Mouse (Mus musculus): Measurements from ENCODE around the gene Gpsm3. TPM values are rescaled to one million over a fixed set of nuclear protein-coding genes. Genes with fewer than 3 reads are reported as not detected.

Gpsm3 gene
- polyA plus RNA-seq, 1 experiment from 2014 or later = 7.8 TPM

GRCm38 (mm10) chr17:34597566-34598095 is 8.0 kb downstream of the Gpsm3 start, which contains the start of gene Ager:
TSS of gene Ager (plus strand) at chr17:34597862.
- no peaks in the 10 kb centered on the region for H3K9me3 ChIP-seq (ENCODE audit: control insufficient read depth, low read length)
- TF ChIP-seq EP300 (optimal IDR thresholded peaks at IDR 0.05) = no peak
- no peak for TF ChIP-seq CTCF (IDR thresholded peaks at IDR 0.05; ENCODE audit: low read depth)
- no peak for ATAC-seq (ENCODE audit: low FRiP score, low TSS enrichment)
- H3K4me2 ChIP-seq (replicated peaks; ENCODE audit: low read depth) = no peak within 1 kb of the TSS; the same call in 1 of the 2 replicates
- 5% methylated on average over 5 of the region's 6 CpGs for WGBS
- no peak within 1 kb of the TSS for H3K4me3 ChIP-seq (ENCODE audit: low read depth, low read length)
- DNase-seq (ENCODE audit: low spot score) = no peak
- peaks cover 15% of the 10 kb centered on the region for H3K36me3 ChIP-seq (ENCODE audit: control insufficient read depth, insufficient read depth, low read length)
- no peak within 1 kb of the TSS; the same call in 1 of the 2 replicates for H3K27ac ChIP-seq (replicated peaks)
- H3K9ac ChIP-seq (ENCODE audit: low read length) = peak within 1 kb of the TSS; percentile 31; the same call in 1 of the 2 replicates
- no peaks in the 10 kb centered on the region; the same call in 1 of the 2 replicates for H3K4me1 ChIP-seq (replicated peaks; ENCODE audit: control insufficient read depth, insufficient read depth)
- H3K27me3 ChIP-seq (ENCODE audit: control insufficient read depth, insufficient read depth, low read length) = no peaks in the 10 kb centered on the region

DNA sequence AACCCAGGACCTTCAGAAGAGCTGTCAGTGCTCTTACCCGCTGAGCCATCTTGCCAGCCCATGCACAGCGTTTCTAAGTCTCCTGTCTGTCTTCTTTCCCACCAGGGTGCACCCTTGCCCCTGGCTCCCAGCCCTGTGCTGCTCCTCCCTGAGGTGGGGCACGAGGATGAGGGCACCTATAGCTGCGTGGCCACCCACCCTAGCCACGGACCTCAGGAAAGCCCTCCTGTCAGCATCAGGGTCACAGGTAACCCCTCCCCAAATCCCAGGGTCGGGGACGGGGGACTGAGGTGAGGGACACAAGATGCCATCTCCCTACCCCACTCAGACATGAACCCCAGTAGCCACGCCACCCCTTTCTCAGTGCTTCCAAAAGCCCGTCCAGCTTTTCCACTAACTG is 10.3 kb downstream of the Gpsm3 start:
- Histone ChIP-seq H3K4me1 (replicated peaks; ENCODE audit: control insufficient read depth, insufficient read depth) (no peaks in the 10 kb centered on the region), H3K36me3 (ENCODE audit: control insufficient read depth, insufficient read depth, low read length) (peaks cover 12% of the 10 kb centered on the region), H3K27ac (replicated peaks) (no peak overlapping the region), H3K9me3 (ENCODE audit: control insufficient read depth, low read length) (no peaks in the 10 kb centered on the region), H3K4me3 (ENCODE audit: low read depth, low read length) (no peak overlapping the region), H3K4me2 (replicated peaks; ENCODE audit: low read depth) (no peak overlapping the region), H3K9ac (ENCODE audit: low read length) (no peak overlapping the region), H3K27me3 (ENCODE audit: control insufficient read depth, insufficient read depth, low read length) (no peaks in the 10 kb centered on the region)
- TF ChIP-seq EP300 (optimal IDR thresholded peaks at IDR 0.05) (no peak), CTCF (IDR thresholded peaks at IDR 0.05; ENCODE audit: low read depth) (no peak)
- WGBS = 67% methylated on average over 9 of the region's 9 CpGs
- no peak for ATAC-seq (ENCODE audit: low FRiP score, low TSS enrichment)
- DNase-seq (ENCODE audit: low spot score) = no peak

- H3K9ac ChIP-seq (ENCODE audit: low read length) = no peak overlapping the region
- no peak for TF ChIP-seq CTCF (IDR thresholded peaks at IDR 0.05; ENCODE audit: low read depth)
- no peak for TF ChIP-seq EP300 (optimal IDR thresholded peaks at IDR 0.05)
- peaks cover 8% of the 10 kb centered on the region for H3K36me3 ChIP-seq (ENCODE audit: control insufficient read depth, insufficient read depth, low read length)
These were observed 12.2 kb downstream of the Gpsm3 start for GRCm38 (mm10) chr17:34601796-34602195.

GRCm38 (mm10) chr17:34603375-34604060 is 13.9 kb downstream of the Gpsm3 start, which contains the start of gene Rnf5:
TSS of gene Rnf5 (minus strand) at chr17:34603690.
- Histone ChIP-seq H3K9me3 (ENCODE audit: control insufficient read depth, low read length) (no peaks in the 10 kb centered on the region), H3K27ac (replicated peaks) (peak within 1 kb of the TSS; percentile 93), H3K9ac (ENCODE audit: low read length) (peak within 1 kb of the TSS; percentile 66), H3K4me3 (ENCODE audit: low read depth, low read length) (peak within 1 kb of the TSS; percentile 62), H3K4me2 (replicated peaks; ENCODE audit: low read depth) (peak within 1 kb of the TSS; percentile 88), H3K27me3 (ENCODE audit: control insufficient read depth, insufficient read depth, low read length) (no peaks in the 10 kb centered on the region), H3K4me1 (replicated peaks; ENCODE audit: control insufficient read depth, insufficient read depth) (0 out of 2 replicates have a peak, but pooled peaks cover 3% of the 10 kb centered on the region), H3K36me3 (ENCODE audit: control insufficient read depth, insufficient read depth, low read length) (peaks cover 8% of the 10 kb centered on the region)
- peak; percentile 93 for ATAC-seq (ENCODE audit: low FRiP score, low TSS enrichment)
- under 1% methylated on average over 30 of the region's 30 CpGs for WGBS
- TF ChIP-seq EP300 (optimal IDR thresholded peaks at IDR 0.05) (peak; percentile 97), CTCF (IDR thresholded peaks at IDR 0.05; ENCODE audit: low read depth) (no peak)
- DNase-seq (ENCODE audit: low spot score) = peak; percentile 99

More at GRCm38 (mm10) chr17:34601796-34602195, 12.2 kb downstream of the Gpsm3 start:
- no peak overlapping the region for H3K4me2 ChIP-seq (replicated peaks; ENCODE audit: low read depth)
- DNase-seq (ENCODE audit: low spot score) (no peak), ATAC-seq (ENCODE audit: low FRiP score, low TSS enrichment) (no peak)
- H3K4me1 ChIP-seq (replicated peaks; ENCODE audit: control insufficient read depth, insufficient read depth) = 0 out of 2 replicates have a peak, but pooled peaks cover 3% of the 10 kb centered on the region
- 75% methylated on average over 12 of the region's 12 CpGs for WGBS
- no peaks in the 10 kb centered on the region for H3K27me3 ChIP-seq (ENCODE audit: control insufficient read depth, insufficient read depth, low read length)
- no peaks in the 10 kb centered on the region for H3K9me3 ChIP-seq (ENCODE audit: control insufficient read depth, low read length)
- no peak overlapping the region for H3K27ac ChIP-seq (replicated peaks)
- H3K4me3 ChIP-seq (ENCODE audit: low read depth, low read length) = no peak overlapping the region

GRCm38 (mm10) chr17:34604061-34604508 is 14.5 kb downstream of the Gpsm3 start, which contains the start of gene Agpat1:
TSS of gene Agpat1 (plus strand) at chr17:34604262.
- Histone ChIP-seq H3K4me3 (ENCODE audit: low read depth, low read length) (peak within 1 kb of the TSS; percentile 89), H3K9me3 (ENCODE audit: control insufficient read depth, low read length) (no peaks in the 10 kb centered on the region), H3K36me3 (ENCODE audit: control insufficient read depth, insufficient read depth, low read length) (peaks cover 8% of the 10 kb centered on the region), H3K4me1 (replicated peaks; ENCODE audit: control insufficient read depth, insufficient read depth) (0 out of 2 replicates have a peak, but pooled peaks cover 5% of the 10 kb centered on the region), H3K27ac (replicated peaks) (peak within 1 kb of the TSS; percentile 93), H3K9ac (ENCODE audit: low read length) (peak within 1 kb of the TSS; percentile 66), H3K4me2 (replicated peaks; ENCODE audit: low read depth) (peak within 1 kb of the TSS; percentile 88), H3K27me3 (ENCODE audit: control insufficient read depth, insufficient read depth, low read length) (no peaks in the 10 kb centered on the region)
- no peak for TF ChIP-seq EP300 (optimal IDR thresholded peaks at IDR 0.05)
- TF ChIP-seq CTCF (IDR thresholded peaks at IDR 0.05; ENCODE audit: low read depth) = no peak
- no peak for DNase-seq (ENCODE audit: low spot score)
- ATAC-seq (ENCODE audit: low FRiP score, low TSS enrichment) = peak; percentile 87
- under 1% methylated on average over 35 of the region's 35 CpGs for WGBS

Measured in stomach, postnatal 0 days (tissue).